Mouse (Mus musculus): ENCODE measurements around the gene Acbd4.

Acbd4 gene

DNA sequence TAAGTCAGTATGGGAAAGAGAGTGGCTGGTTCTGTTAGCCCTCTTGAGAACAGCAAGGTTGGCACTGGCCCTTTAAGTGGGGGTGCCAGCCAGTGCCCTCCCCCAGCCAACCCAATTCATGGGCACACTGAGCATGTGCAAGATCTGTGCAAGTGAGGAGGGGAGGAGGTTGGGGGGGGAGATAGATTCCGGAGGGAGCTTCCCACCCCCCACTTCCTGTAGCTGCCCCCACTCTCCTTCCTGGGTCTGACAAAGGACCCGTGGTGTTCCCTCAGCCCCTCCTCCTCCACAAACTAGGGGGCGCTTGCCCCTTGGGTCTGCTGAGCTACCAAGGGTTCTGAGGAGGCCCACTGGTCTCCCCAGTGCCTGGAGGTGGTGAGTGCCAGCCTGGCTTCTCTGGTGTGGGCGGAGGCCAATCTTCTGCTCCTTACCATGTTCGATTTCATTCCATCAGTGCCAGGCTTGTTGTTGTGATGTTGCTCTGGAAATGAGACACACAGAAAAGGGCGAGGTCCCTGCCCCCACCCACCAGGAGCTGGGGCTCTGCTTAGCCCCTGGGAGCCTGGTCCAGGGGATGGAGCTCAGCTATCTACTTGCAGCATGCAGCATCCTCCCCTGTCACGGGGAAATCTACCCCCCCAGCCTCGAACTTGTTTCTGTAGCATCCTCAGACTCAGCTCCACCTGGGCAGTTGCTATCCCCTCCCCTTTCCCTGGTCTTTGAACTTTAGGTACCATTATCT, 41.1 kb downstream of the Acbd4 start:
- peak; percentile 75 for DNase-seq

DNA sequence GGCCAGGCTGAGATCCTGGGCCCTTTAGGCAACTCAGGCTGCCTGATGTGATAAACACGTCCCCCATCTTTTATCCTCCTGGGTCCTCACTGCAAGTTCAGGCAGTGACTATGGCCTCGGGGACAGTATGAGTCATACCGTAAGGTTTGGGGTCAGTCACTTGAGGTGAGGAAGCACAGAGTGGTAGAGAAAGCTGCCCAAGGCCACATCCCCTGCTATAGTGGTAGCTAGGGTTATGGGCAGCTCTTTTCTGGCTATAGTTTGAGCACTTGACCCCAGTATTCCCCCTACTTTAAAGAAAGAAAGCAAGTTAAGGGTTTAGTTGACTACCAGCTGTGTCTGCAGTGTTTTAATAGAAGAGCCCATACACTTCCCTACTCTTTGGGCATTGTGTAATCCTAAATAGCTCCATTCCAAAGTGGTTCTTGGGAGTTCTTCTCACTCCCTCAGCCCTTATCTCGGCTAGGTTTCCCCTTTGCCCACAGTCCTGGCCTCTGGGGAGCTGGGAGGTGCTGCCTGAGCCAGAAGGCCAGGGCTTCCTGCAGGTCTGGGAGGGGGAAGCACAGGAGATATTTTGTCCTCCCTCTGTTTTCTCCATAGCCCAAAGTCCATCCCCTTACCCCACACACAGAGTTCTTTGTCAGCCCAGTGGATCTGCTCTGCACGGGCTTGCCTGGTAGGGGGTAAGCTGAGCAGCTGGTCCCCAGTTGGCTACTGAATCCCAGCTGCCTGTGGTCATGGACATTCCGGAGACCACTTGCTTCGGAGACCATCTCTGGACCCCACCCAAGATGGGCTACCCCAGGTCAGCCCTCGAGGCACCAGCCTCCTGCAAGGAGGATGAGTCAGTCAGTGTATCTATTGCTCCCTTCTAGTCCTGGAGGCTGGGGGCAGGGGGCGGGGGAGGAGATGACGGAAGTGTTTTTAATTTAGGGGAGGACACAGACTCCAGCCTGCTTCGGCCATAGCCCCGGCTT, 43.1 kb downstream of the Acbd4 start:
- no peak for DNase-seq

DNA sequence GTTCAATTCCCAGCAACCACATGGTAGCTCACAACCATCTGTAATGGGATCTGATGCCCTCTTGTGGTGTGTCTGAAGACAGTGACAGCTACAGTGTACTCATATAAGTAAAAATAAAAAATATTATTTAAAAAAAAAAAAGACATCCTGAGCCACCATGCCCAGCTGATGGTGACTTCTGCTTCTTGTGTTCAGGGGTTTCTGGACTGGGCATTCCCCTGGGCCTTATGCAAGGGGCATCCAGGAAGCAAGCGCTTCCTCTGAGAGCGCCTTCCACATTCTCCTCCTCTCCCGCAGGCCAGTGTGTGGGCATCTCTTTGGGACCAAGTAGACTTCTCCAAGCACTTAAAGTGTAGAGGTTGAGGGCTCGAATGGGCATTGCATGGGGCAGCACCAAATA, 44.9 kb downstream of the Acbd4 start:
- DNase-seq, result no peak

DNA sequence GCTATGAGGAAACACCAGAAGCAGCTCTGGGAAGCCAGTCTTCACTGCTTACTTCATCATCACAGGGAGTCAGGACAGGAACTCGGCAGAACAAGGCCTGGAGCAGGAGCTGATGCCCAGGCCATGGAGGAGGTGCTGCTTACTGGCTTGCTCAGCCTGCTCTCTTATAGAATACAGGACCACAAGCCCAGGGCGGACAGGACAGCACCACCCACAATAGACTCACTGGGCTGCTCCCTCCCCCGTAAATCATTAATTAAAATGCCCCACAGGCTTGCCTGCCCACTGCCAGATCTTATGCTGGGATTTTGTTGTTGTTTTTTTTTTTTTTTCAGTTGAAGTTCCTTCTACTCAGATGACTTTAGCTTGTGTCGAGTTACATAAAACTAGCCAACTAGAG, 46.3 kb downstream of the Acbd4 start:
- peak; percentile 70 for DNase-seq

DNA sequence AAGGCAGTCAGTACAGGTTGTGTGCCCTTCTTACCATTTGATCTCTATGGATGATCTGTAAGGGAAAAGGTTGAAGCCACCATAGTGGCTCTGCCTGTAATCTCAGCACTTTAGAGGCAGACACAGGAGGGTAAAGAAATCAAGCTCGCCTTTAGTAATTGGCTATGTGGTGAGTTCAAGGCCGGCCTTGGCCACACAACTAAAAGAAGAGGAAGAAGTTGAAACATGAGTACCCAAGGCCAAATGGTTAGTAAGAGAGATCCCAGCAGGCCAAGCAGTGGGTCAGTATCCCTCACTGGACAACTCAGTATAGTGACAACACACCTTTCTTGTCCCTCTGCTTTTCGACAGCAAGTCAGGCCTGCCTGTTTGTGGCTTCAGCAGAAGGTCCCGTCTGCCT, 48.3 kb downstream of the Acbd4 start:
- no peak for DNase-seq

DNA sequence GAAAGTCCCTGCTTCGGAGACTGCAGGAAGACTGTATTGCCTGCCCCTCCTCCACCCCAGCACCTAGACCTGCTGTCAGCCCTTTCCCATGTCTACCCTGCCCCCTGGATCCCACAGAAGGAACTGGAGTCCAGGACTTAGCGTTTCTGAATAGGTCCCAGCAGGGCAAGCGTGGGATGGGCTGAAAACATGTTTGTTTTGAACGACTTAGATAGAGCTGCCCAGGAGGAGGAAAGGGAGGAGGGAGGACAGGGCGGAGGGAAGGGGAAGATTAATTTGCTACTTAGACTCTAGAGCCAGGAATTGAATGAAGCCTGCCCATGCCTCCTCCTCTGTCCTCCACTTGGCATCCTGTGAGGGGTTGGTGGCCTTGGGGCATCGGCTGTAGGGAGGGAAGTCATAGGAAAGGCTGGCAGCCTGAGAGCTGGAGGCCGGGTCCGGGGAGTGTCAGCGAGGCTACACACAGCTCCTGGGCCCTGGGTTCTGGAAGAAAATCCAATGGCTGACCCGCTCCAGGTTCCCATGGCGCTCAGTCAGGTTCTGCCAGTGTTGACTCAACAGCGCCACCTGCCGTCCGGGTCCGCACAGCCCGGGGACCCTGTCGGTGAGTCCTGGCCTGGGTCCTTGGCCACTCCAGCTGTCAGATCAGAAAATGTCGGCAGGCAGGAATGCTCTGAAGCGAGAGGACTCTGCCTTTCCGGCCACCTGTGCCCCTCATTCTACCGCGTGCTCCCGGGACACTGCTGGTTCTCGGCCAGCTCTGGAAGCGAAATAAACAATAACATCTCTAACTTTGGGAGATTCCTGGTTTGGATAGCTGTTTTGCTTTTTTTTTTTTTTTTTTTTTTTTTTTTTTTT, 57.4 kb downstream of the Acbd4 start:
- DNase-seq, result peak; percentile 99

DNA sequence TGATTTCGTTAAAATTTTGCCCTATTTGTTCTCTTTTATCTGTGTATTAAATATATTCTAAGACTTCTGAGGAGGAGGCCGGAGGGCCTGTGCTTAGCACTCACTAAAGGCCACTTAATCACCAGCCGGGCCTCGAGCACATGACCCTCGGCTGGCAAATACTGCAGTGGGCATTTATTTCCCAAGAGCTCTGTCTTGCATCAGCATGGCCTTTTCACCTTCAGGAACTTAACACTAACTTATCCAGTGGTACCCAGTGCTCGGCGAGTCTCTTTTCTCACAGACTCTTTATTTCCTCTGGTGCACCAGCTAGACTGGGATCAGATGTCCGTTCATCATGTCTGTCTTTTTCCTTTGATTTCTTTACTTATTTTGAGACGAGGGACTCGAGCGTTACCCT, 59.3 kb downstream of the Acbd4 start:
- no peak for DNase-seq

DNA sequence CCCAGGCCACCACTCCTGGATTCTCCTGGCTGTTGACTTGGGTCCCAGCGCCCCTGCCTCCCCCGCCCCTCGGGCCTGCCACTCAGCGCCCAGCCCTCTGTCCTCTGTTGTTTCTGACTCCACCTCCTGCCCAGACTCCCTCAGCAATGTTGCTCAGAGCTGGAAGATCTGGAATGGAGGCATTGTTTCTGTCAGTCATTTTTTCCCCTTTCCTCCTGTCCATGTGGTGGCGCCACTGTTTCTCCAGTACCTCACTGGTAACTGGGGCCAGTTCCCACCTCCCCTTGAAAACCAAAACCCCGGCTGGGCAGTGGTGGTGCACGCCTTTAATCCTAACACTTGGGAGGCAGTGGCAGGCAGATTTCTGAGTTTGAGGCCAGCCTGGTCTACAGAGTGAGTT, 60.0 kb downstream of the Acbd4 start:
- no peak for DNase-seq

All from kidney, adult 18-20 months (tissue).